Mouse (Mus musculus) forebrain, embryonic 14.5 days (tissue): ENCODE results near the gene Dnm2. TPM values are rescaled to one million over a fixed set of nuclear protein-coding genes. Genes with fewer than 3 reads are reported as not detected.

Experiments used
- ATAC-seq: fragments of 200-750 bp; cut with Nextera tagmentation; 2 replicates; pipeline ENCODE4 v1.8.0; 2017; ENCODE audit warnings: mild to moderate bottlenecking, moderate library complexity
- DNase-seq: peaks from one replicate; pipeline ENCODE4 v3.0.0-alpha.2; 2015; ENCODE audit warnings: low spot score
- H3K27ac ChIP-seq: fragments of 300-500 bp; sonication (generic); 2 replicates; pipeline ENCODE4 v1.5.1; 2014; ENCODE audit warnings: low read depth, mild to moderate bottlenecking, control low read depth, low read length, moderate library complexity
- H3K27me3 ChIP-seq: fragments of 300-500 bp; sonication (generic); replicated peaks from 2 replicates; pipeline ENCODE4 v1.6.1; 2014; ENCODE audit warnings: low read length, control low read depth, mixed read lengths; ENCODE audit not compliant: control insufficient read depth, insufficient read depth
- H3K36me3 ChIP-seq: fragments of 300-500 bp; sonication (generic); 2 replicates; pipeline ENCODE4 v1.6.1; 2014; ENCODE audit warnings: low read length, control low read depth; ENCODE audit not compliant: control insufficient read depth, insufficient read depth
- H3K4me1 ChIP-seq: fragments of 300-500 bp; sonication (generic); 2 replicates; pipeline ENCODE4 v1.6.1; 2014; ENCODE audit warnings: antibody characterized with exemption, low read length, control low read depth; ENCODE audit not compliant: control insufficient read depth, insufficient read depth
- H3K4me2 ChIP-seq: fragments of 300-500 bp; sonication (generic); 2 replicates; pipeline ENCODE4 v1.6.1; 2014; ENCODE audit warnings: mild to moderate bottlenecking, control low read depth, low read length
- H3K4me3 ChIP-seq: fragments of 300-500 bp; sonication (generic); 2 replicates; pipeline ENCODE4 v1.5.1; 2014; ENCODE audit warnings: low read depth, low read length, control low read depth
- H3K9ac ChIP-seq: fragments of 300-500 bp; sonication (generic); 2 replicates; pipeline ENCODE4 v1.6.1; 2014; ENCODE audit warnings: mild to moderate bottlenecking, low read length, control low read depth, moderate library complexity
- H3K9me3 ChIP-seq: fragments of 300-500 bp; sonication (generic); replicated peaks from 2 replicates; pipeline ENCODE4 v1.6.1; 2016; ENCODE audit warnings: low read length, control low read depth, mixed read lengths; ENCODE audit not compliant: control insufficient read depth
- WGBS: fragments of 180-500 bp; shearing (Covaris S2); extraction: QIAGEN DNeasy Blood & Tissue Kit; methylation state at CpG from one replicate; pipeline ENCODE4 v1.1.7; 2014; 5-methylcytosine and 5-hydroxymethylcytosine counted together
- polyA plus RNA-seq: library from polyadenylated mRNA; unstranded; fragments of >200 nt; fragmentation: Nextera tagmentation; extraction: Ambion mirVana; gene quantifications from 2 replicates; pipeline ENCODE4 v1.2.1, GENCODE M21; 2014

The Dnm2 gene
- polyA plus RNA-seq, 1 experiment from 2014 or later, result 54.2 TPM

GRCm38 (mm10) chr9:21403745-21404144 lies 21.0 kb upstream of the Dnm2 start:
- H3K4me1 ChIP-seq, result no peaks in the 10 kb centered on the region
- H3K4me2 ChIP-seq, result no peak overlapping the region
- no peak overlapping the region for H3K4me3 ChIP-seq
- 94% methylated on average over 5 of the region's 5 CpGs for WGBS
- H3K9me3 ChIP-seq, result no peaks in the 10 kb centered on the region
- ATAC-seq (no peak), DNase-seq (no peak)
- peaks cover 90% of the 10 kb centered on the region for H3K36me3 ChIP-seq
- H3K27ac ChIP-seq, result no peak overlapping the region
- H3K9ac ChIP-seq, result no peak overlapping the region
- no peaks in the 10 kb centered on the region for H3K27me3 ChIP-seq

- no peak overlapping the region for H3K4me3 ChIP-seq
- H3K9ac ChIP-seq, result no peak overlapping the region
- H3K36me3 ChIP-seq, result peaks cover 72% of the 10 kb centered on the region
- no peak for ATAC-seq
- H3K27ac ChIP-seq, result no peak overlapping the region
- H3K9me3 ChIP-seq, result no peaks in the 10 kb centered on the region
- H3K4me2 ChIP-seq, result no peak overlapping the region
- WGBS, result 80% methylated on average over 4 of the region's 4 CpGs
- no peak for DNase-seq
- H3K4me1 ChIP-seq, result no peaks in the 10 kb centered on the region
- H3K27me3 ChIP-seq, result no peaks in the 10 kb centered on the region
These were observed 19.2 kb upstream of the Dnm2 start for GRCm38 (mm10) chr9:21405525-21405924.

DNA sequence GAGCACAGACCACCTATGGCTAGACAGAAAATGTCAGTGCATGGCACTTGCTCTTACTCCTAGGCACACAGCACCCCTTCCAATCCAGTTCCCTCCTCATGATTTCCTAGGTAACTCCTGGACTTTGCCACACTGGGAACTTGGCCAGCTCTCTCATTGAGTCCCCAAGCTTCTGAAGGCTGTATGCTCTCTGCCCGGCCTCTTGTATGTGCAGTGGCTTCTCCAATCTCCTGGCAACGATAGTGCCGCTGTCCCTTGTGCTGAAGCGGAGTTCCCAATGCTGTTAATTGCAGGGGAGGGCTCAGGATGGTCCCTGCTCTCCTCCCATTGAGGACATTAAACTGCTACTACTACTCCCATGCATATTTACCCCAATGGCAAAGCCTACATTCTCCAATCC lies 16.8 kb upstream of the Dnm2 start:
- Histone ChIP-seq H3K4me3 (no peak overlapping the region), H3K9me3 (no peaks in the 10 kb centered on the region), H3K9ac (no peak overlapping the region), H3K4me2 (no peak overlapping the region), H3K36me3 (peaks cover 48% of the 10 kb centered on the region), H3K4me1 (0 out of 2 replicates have a peak, but pooled peaks cover 2% of the 10 kb centered on the region), H3K27me3 (no peaks in the 10 kb centered on the region), H3K27ac (no peak overlapping the region)
- ATAC-seq (no peak), DNase-seq (peak; percentile 49)
- 22% methylated on average over 4 of the region's 4 CpGs for WGBS

DNA sequence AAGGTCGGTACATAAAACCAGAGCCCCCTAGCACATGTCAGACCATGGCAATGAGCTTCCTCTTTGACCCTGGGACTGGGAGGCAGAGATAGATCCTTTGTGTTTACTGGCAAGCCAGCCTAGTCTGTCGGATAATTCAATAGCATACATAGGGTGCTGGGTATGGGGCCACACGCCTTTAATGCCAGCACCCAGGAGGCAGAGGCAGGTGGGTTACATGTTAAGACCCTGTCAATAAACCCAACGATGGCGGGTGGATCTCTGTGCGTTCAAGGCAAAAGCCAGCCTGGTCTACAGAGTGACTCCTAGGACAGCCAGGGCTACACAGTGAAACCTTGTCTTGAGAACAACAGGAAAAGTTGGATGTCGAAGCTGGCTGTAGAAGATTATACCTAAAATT lies 16.1 kb upstream of the Dnm2 start:
- no peak overlapping the region for H3K4me2 ChIP-seq
- no peaks in the 10 kb centered on the region for H3K9me3 ChIP-seq
- H3K36me3 ChIP-seq, result peaks cover 41% of the 10 kb centered on the region
- WGBS, result 74% methylated on average over 7 of the region's 7 CpGs
- H3K9ac ChIP-seq, result no peak overlapping the region
- no peak for ATAC-seq
- no peak for DNase-seq
- H3K4me3 ChIP-seq, result no peak overlapping the region
- H3K27ac ChIP-seq, result no peak overlapping the region
- H3K27me3 ChIP-seq, result no peaks in the 10 kb centered on the region
- 0 out of 2 replicates have a peak, but pooled peaks cover 2% of the 10 kb centered on the region for H3K4me1 ChIP-seq

GRCm38 (mm10) chr9:21409592-21410317 lies 15.0 kb upstream of the Dnm2 start:
- DNase-seq, result peak; percentile 89
- peaks cover 34% of the 10 kb centered on the region for H3K36me3 ChIP-seq
- 0 out of 2 replicates have a peak, but pooled peaks cover 2% of the 10 kb centered on the region for H3K4me1 ChIP-seq
- no peak overlapping the region for H3K4me2 ChIP-seq
- no peak overlapping the region for H3K4me3 ChIP-seq
- H3K27me3 ChIP-seq, result no peaks in the 10 kb centered on the region
- H3K9ac ChIP-seq, result no peak overlapping the region
- no peaks in the 10 kb centered on the region for H3K9me3 ChIP-seq
- ATAC-seq, result peak; percentile 35; the same call in 1 of the 2 replicates
- H3K27ac ChIP-seq, result no peak overlapping the region
- WGBS, result 34% methylated on average over 9 of the region's 9 CpGs

DNA sequence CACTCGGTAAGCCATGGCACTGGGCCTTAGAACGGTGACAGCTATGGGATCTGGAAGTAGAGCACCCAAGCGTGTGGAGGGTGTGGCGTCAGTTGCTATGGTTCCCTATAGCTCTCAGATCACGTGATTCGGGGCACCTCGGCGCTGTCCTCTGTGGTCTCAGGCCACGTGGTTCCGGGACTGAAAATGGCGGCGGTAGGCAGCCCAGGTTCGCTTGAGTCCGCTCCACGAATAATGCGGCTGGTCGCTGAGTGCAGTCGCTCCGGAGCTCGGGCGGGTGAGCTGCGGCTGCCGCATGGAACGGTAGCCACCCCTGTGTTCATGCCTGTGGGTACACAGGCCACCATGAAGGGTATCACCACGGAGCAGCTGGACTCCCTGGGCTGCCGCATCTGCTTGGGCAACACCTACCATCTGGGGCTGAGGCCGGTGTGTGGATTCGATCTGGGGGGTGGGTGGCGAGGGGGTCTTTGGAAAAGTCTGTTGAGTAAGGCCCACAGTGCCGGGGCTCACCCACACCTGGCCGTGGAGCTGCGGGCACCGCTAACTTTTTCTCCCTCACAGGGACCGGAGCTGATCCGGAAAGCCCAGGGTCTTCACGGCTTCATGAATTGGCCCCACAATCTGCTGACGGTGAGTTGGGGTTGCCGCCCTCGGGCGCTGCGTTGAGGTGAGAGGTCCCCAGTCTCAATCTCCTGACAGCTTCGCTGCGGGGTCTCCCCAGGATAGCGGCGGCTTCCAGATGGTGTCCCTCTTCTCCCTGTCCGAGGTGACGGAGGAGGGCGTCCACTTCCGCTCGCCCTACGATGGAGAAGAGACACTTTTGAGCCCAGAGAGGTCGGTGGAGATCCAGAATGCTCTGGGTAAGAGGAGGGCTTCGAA lies 12.8 kb upstream of the Dnm2 start, which contains the start of gene Qtrt1:
Gene Qtrt1 (plus strand): TSS at position 169 of the 882 bp plus-strand sequence.
- no peaks in the 10 kb centered on the region for H3K27me3 ChIP-seq
- peak within 1 kb of the TSS; percentile 83 for H3K4me2 ChIP-seq
- peak within 1 kb of the TSS; percentile 10; the same call in 1 of the 2 replicates for H3K27ac ChIP-seq
- H3K4me1 ChIP-seq, result 0 out of 2 replicates have a peak, but pooled peaks cover 2% of the 10 kb centered on the region
- H3K4me3 ChIP-seq, result peak within 1 kb of the TSS; percentile 71
- peaks cover 30% of the 10 kb centered on the region for H3K36me3 ChIP-seq
- H3K9ac ChIP-seq, result peak within 1 kb of the TSS; percentile 77
- DNase-seq (peak; percentile 97), ATAC-seq (peak; percentile 96)
- 2% methylated on average over 53 of the region's 53 CpGs for WGBS
- H3K9me3 ChIP-seq, result no peaks in the 10 kb centered on the region

DNA sequence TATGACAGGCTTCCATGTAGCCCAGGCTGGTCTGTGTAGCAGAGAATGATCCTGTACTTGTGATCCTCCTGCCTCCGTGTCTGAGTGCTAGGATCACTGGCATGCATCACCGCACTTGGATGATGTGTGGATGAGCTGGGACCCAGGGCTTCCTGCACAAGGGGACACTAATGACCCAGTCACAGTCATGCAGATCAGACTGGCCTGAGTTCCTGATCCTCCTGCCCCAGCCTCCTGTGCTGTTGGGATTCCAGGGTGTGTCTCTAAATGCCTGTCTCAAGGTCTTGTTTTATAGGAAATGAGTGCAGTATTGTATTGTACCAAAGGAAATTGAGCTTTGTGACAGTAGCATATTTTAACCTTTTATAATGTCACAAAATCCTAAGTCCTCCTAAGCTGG lies 6.8 kb upstream of the Dnm2 start:
- Histone ChIP-seq H3K4me2 (no peak overlapping the region), H3K36me3 (peaks cover 63% of the 10 kb centered on the region), H3K27ac (no peak overlapping the region), H3K4me1 (no peaks in the 10 kb centered on the region), H3K9ac (no peak overlapping the region), H3K27me3 (no peaks in the 10 kb centered on the region), H3K4me3 (no peak overlapping the region), H3K9me3 (no peaks in the 10 kb centered on the region)
- ATAC-seq (no peak), DNase-seq (no peak)
- WGBS, result 96% methylated on average over 2 of the region's 2 CpGs

DNA sequence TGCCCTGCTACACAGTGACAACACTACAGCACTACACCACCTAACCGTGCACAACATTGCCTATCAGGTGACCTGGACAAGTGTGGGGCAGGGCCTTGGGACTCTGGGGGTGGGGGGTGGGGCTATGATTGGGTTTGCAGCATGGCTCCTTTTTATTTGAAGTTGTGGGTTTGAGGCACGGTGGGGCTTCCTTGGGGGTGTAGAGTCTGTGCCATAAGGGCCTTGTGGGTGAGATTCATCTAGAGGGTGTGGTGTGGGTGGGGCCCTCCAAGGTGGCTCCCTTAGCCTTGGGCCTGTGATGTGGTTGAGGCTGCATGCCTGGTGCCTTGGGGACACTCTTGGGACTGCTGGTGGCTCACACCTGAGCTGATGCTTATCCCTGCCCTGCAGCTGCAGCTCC lies 5.1 kb upstream of the Dnm2 start:
- H3K4me3 ChIP-seq, result no peak overlapping the region
- peaks cover 60% of the 10 kb centered on the region for H3K36me3 ChIP-seq
- H3K27ac ChIP-seq, result no peak overlapping the region
- WGBS, result 93% methylated on average over 2 of the region's 2 CpGs
- no peak overlapping the region for H3K9ac ChIP-seq
- H3K27me3 ChIP-seq, result no peaks in the 10 kb centered on the region
- H3K4me1 ChIP-seq, result no peaks in the 10 kb centered on the region
- no peak for DNase-seq
- no peak for ATAC-seq
- H3K4me2 ChIP-seq, result no peak overlapping the region
- no peaks in the 10 kb centered on the region for H3K9me3 ChIP-seq
